Mouse (Mus musculus): ENCODE measurements around the gene Slc39a3. TPM values are rescaled to one million over a fixed set of nuclear protein-coding genes. Genes with fewer than 3 reads are reported as not detected.

Slc39a3 gene
- total and polyA plus RNA-seq, 3 experiments, result 13.9 to 20.5 (median 14.4) TPM

- 92% methylated on average over 8 of the region's 8 CpGs for WGBS
- intact Hi-C loops (cut with DNase I), result loop anchor here (5.0 kb wide), 3 partner anchors 46 to 249 kb away; no protein-coding TSS in a partner anchor
- DNase-seq, result no peak
- Histone ChIP-seq H3K27me3 (ENCODE audit: control insufficient read depth, insufficient read depth, low read length) (no peaks in the 10 kb centered on the region), H3K36me3 (ENCODE audit: control insufficient read depth, insufficient read depth, low read length) (no peaks in the 10 kb centered on the region), H3K79me2 (replicated peaks; ENCODE audit: control insufficient read depth, insufficient read depth, low read length) (no peaks in the 10 kb centered on the region), H3K27ac (no peak overlapping the region), H3K4me3 (no peak overlapping the region), H3K9ac (ENCODE audit: low read depth, low read length) (no peak overlapping the region), H3K4me1 (ENCODE audit: control insufficient read depth, insufficient read depth, low read length) (no peaks in the 10 kb centered on the region)
- TF ChIP-seq EP300 (IDR thresholded peaks at IDR 0.05; ENCODE audit: insufficient read depth, low read depth, low read length) (no peak), CTCF (IDR thresholded peaks at IDR 0.05) (no peak), POLR2A (IDR thresholded peaks at IDR 0.05; ENCODE audit: insufficient read depth, low read depth, low read length) (no peak)
These were observed 40.7 kb downstream of the Slc39a3 start for GRCm38 (mm10) chr10:80996501-80996900.

- 11% methylated on average over 21 of the region's 21 CpGs for WGBS
- peak; percentile 96 for TF ChIP-seq EP300 (IDR thresholded peaks at IDR 0.05; ENCODE audit: insufficient read depth, low read depth, low read length)
- no peak for TF ChIP-seq CTCF (IDR thresholded peaks at IDR 0.05)
- Histone ChIP-seq H3K27me3 (ENCODE audit: control insufficient read depth, insufficient read depth, low read length) (no peaks in the 10 kb centered on the region), H3K4me1 (ENCODE audit: control insufficient read depth, insufficient read depth, low read length) (no peaks in the 10 kb centered on the region), H3K36me3 (ENCODE audit: control insufficient read depth, insufficient read depth, low read length) (no peaks in the 10 kb centered on the region), H3K27ac (peak overlapping the region; percentile 0), H3K4me3 (no peak overlapping the region), H3K9ac (ENCODE audit: low read depth, low read length) (no peak overlapping the region), H3K79me2 (replicated peaks; ENCODE audit: control insufficient read depth, insufficient read depth, low read length) (no peaks in the 10 kb centered on the region)
- DNase-seq, result peak; percentile 77 to 84
- intact Hi-C loops (cut with DNase I), result loop anchor here (1.0 to 5.0 kb wide), 4 partner anchors 47 to 248 kb away; no protein-coding TSS in a partner anchor
These were observed 42.1 kb downstream of the Slc39a3 start for GRCm38 (mm10) chr10:80995091-80995632.

- 32% methylated on average over 4 of the region's 4 CpGs for WGBS
- peak; percentile 33 to 70 for DNase-seq
- Histone ChIP-seq H3K79me2 (replicated peaks; ENCODE audit: control insufficient read depth, insufficient read depth, low read length) (no peaks in the 10 kb centered on the region), H3K4me3 (no peak overlapping the region), H3K36me3 (ENCODE audit: control insufficient read depth, insufficient read depth, low read length) (no peaks in the 10 kb centered on the region), H3K4me1 (ENCODE audit: control insufficient read depth, insufficient read depth, low read length) (no peaks in the 10 kb centered on the region), H3K27me3 (ENCODE audit: control insufficient read depth, insufficient read depth, low read length) (no peaks in the 10 kb centered on the region), H3K27ac (peak overlapping the region; percentile 0; the same call in 1 of the 2 replicates), H3K9ac (ENCODE audit: low read depth, low read length) (no peak overlapping the region)
- TF ChIP-seq EP300 (IDR thresholded peaks at IDR 0.05; ENCODE audit: insufficient read depth, low read depth, low read length) (peak; percentile 90), POLR2A (IDR thresholded peaks at IDR 0.05; ENCODE audit: insufficient read depth, low read depth, low read length) (no peak)
- intact Hi-C loops (cut with DNase I), result loop anchor here (1.0 to 5.0 kb wide), 4 partner anchors 48 to 247 kb away; no protein-coding TSS in a partner anchor
These were observed 42.6 kb downstream of the Slc39a3 start for GRCm38 (mm10) chr10:80994621-80995020.

GRCm38 (mm10) chr10:80993276-80993675 is 44.0 kb downstream of the Slc39a3 start:
- H3K79me2 ChIP-seq (replicated peaks; ENCODE audit: control insufficient read depth, insufficient read depth, low read length), result no peaks in the 10 kb centered on the region
- no peak for TF ChIP-seq POLR2A (IDR thresholded peaks at IDR 0.05; ENCODE audit: insufficient read depth, low read depth, low read length)
- no peak for TF ChIP-seq EP300 (IDR thresholded peaks at IDR 0.05; ENCODE audit: insufficient read depth, low read depth, low read length)
- no peak for TF ChIP-seq CTCF (IDR thresholded peaks at IDR 0.05)
- no peaks in the 10 kb centered on the region for H3K36me3 ChIP-seq (ENCODE audit: control insufficient read depth, insufficient read depth, low read length)
- no peak overlapping the region for H3K27ac ChIP-seq
- H3K27me3 ChIP-seq (ENCODE audit: control insufficient read depth, insufficient read depth, low read length), result no peaks in the 10 kb centered on the region
- intact Hi-C loops (cut with DNase I), result no loop called here
- 68% methylated on average over 5 of the region's 5 CpGs for WGBS
- no peaks in the 10 kb centered on the region for H3K4me1 ChIP-seq (ENCODE audit: control insufficient read depth, insufficient read depth, low read length)
- DNase-seq, result no peak
- H3K9ac ChIP-seq (ENCODE audit: low read depth, low read length), result no peak overlapping the region
- H3K4me3 ChIP-seq, result no peak overlapping the region

GRCm38 (mm10) chr10:80991945-80992344 is 45.3 kb downstream of the Slc39a3 start:
- Histone ChIP-seq H3K4me3 (no peak overlapping the region), H3K36me3 (ENCODE audit: control insufficient read depth, insufficient read depth, low read length) (no peaks in the 10 kb centered on the region), H3K9ac (ENCODE audit: low read depth, low read length) (no peak overlapping the region), H3K79me2 (replicated peaks; ENCODE audit: control insufficient read depth, insufficient read depth, low read length) (no peaks in the 10 kb centered on the region), H3K27ac (no peak overlapping the region), H3K27me3 (ENCODE audit: control insufficient read depth, insufficient read depth, low read length) (no peaks in the 10 kb centered on the region), H3K4me1 (ENCODE audit: control insufficient read depth, insufficient read depth, low read length) (peaks cover 3% of the 10 kb centered on the region)
- TF ChIP-seq EP300 (IDR thresholded peaks at IDR 0.05; ENCODE audit: insufficient read depth, low read depth, low read length) (no peak), POLR2A (IDR thresholded peaks at IDR 0.05; ENCODE audit: insufficient read depth, low read depth, low read length) (no peak), CTCF (IDR thresholded peaks at IDR 0.05) (no peak)
- WGBS, result 69% methylated on average over 1 of the region's 1 CpGs
- intact Hi-C loops (cut with DNase I), result loop anchor here (2.0 kb wide), 1 partner anchor 33 kb away; no protein-coding TSS in a partner anchor
- no peak for DNase-seq

- no peak overlapping the region for H3K27ac ChIP-seq
- no peaks in the 10 kb centered on the region for H3K27me3 ChIP-seq (ENCODE audit: control insufficient read depth, insufficient read depth, low read length)
- no peaks in the 10 kb centered on the region for H3K36me3 ChIP-seq (ENCODE audit: control insufficient read depth, insufficient read depth, low read length)
- H3K9ac ChIP-seq (ENCODE audit: low read depth, low read length), result no peak overlapping the region
- intact Hi-C loops (cut with DNase I), result loop anchor here (2.0 kb wide), 1 partner anchor 32 kb away; no protein-coding TSS in a partner anchor
- DNase-seq, result no peak
- 16% methylated on average over 3 of the region's 3 CpGs for whole genome bisulfite sequencing
- no peaks in the 10 kb centered on the region for H3K79me2 ChIP-seq (replicated peaks; ENCODE audit: control insufficient read depth, insufficient read depth, low read length)
- H3K4me1 ChIP-seq (ENCODE audit: control insufficient read depth, insufficient read depth, low read length), result peaks cover 6% of the 10 kb centered on the region
- no peak overlapping the region for H3K4me3 ChIP-seq
- TF ChIP-seq EP300 (IDR thresholded peaks at IDR 0.05; ENCODE audit: insufficient read depth, low read depth, low read length), result no peak
- peak; percentile 78 for TF ChIP-seq CTCF (IDR thresholded peaks at IDR 0.05)
- TF ChIP-seq POLR2A (IDR thresholded peaks at IDR 0.05; ENCODE audit: insufficient read depth, low read depth, low read length), result no peak
These were observed 46.2 kb downstream of the Slc39a3 start for GRCm38 (mm10) chr10:80991007-80991406.
